Mouse (Mus musculus) intestine, postnatal 0 days (tissue): Measurements from ENCODE around the gene Magi1. TPM values are rescaled to one million over a fixed set of nuclear protein-coding genes. Genes with fewer than 3 reads are reported as not detected.

Experiments
- ATAC-seq: fragments of 200-750 bp; cut with Nextera tagmentation; 2 replicates; pipeline ENCODE4 v1.8.0; 2017; ENCODE audit warnings: mild to moderate bottlenecking, moderate TSS enrichment, moderate library complexity
- H3K27ac ChIP-seq: fragments of 300-500 bp; sonication (generic); 2 replicates; pipeline ENCODE4 v1.5.1; 2014; ENCODE audit warnings: mild to moderate bottlenecking, low read depth, low read length, moderate library complexity
- H3K27me3 ChIP-seq: fragments of 300-500 bp; sonication (generic); replicated peaks from 2 replicates; pipeline ENCODE4 v1.6.1; 2014; ENCODE audit warnings: low read length, mixed read lengths; ENCODE audit not compliant: control insufficient read depth, insufficient read depth
- H3K36me3 ChIP-seq: fragments of 300-500 bp; sonication (generic); 2 replicates; pipeline ENCODE4 v1.6.1; 2014; ENCODE audit warnings: mild to moderate bottlenecking, moderate library complexity; ENCODE audit not compliant: control insufficient read depth, insufficient read depth
- H3K4me1 ChIP-seq: fragments of 300-500 bp; sonication (generic); replicated peaks from 2 replicates; pipeline ENCODE4 v1.6.1; 2014; ENCODE audit warnings: antibody characterized with exemption, low read length, mixed read lengths; ENCODE audit not compliant: control insufficient read depth, insufficient read depth
- H3K4me2 ChIP-seq: fragments of 300-500 bp; sonication (generic); replicated peaks from 2 replicates; pipeline ENCODE4 v1.6.1; 2014; ENCODE audit warnings: low read depth, mild to moderate bottlenecking, moderate library complexity
- H3K4me3 ChIP-seq: fragments of 300-500 bp; sonication (generic); 2 replicates; pipeline ENCODE4 v1.5.1; 2014; ENCODE audit warnings: low read depth, low read length
- H3K9ac ChIP-seq: fragments of 300-500 bp; sonication (generic); 2 replicates; pipeline ENCODE4 v1.6.1; 2014; ENCODE audit warnings: mild to moderate bottlenecking, low read depth, low read length
- H3K9me3 ChIP-seq: fragments of 300-500 bp; sonication (generic); 2 replicates; pipeline ENCODE4 v1.6.1; 2016; ENCODE audit warnings: mixed run types; ENCODE audit not compliant: control insufficient read depth
- CTCF ChIP-seq: sonication (generic); IDR thresholded peaks from 2 replicates; pipeline ENCODE4 v1.5.1; 2016; ENCODE audit warnings: low read depth, mild to moderate bottlenecking, control low read depth, antibody characterized with exemption, moderate library complexity
- WGBS: fragments of 180-500 bp; shearing (Covaris S2); extraction: QIAGEN DNeasy Blood & Tissue Kit; methylation state at CpG from one replicate; pipeline ENCODE4 v1.1.7; 2014; 5-methylcytosine and 5-hydroxymethylcytosine counted together
- polyA plus RNA-seq: library from polyadenylated mRNA; unstranded; fragments of >200 nt; fragmentation: Nextera tagmentation; extraction: Ambion mirVana; gene quantifications from 2 replicates; pipeline ENCODE4 v1.2.1, GENCODE M21; 2015

The Magi1 gene
- polyA plus RNA-seq, 1 experiment from 2014 or later, result 4.2 TPM

DNA sequence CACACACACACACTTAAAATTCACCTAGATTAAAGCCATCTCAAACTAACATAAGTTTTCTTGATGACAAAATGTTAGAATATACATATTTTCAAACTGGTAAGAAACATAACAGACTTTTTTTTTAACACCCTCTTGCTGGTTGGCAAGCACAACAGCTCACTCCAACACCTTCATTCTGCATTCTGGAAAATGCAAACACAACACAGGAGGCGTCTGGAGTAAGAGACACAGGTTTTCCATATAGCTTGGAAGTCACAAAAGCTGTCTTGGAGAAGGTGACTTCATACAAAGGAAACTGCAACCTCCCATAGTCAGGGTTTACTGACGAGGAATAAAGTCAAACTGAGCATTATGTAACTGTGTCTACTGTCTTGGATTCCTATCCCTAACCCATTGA, 381.5 kb downstream of the Magi1 start:
- Histone ChIP-seq H3K9ac (no peak overlapping the region), H3K36me3 (no peaks in the 10 kb centered on the region), H3K4me3 (no peak overlapping the region), H3K27ac (no peak overlapping the region), H3K27me3 (no peaks in the 10 kb centered on the region), H3K9me3 (no peaks in the 10 kb centered on the region), H3K4me1 (no peaks in the 10 kb centered on the region), H3K4me2 (no peak overlapping the region)
- TF ChIP-seq CTCF, result no peak
- no peak for ATAC-seq
- 81% methylated on average over 2 of the region's 2 CpGs for WGBS

DNA sequence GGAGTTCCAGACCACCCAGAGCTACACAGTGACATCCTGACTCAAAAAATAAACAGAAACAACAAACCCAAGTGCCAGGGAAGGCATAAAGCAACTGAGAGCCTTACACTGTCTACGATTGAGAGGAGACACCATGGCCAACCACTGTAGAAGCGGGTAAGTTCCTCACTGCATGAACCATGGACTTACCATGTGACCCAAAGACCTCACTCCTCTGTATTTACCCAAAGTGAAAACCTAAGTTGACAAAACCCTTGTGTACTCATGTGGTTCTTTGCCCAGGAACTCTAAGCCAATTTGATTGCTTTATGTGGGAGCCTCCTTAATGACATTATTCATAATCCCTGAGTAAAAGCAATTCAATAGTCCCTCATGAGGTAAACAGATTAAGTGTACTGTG, 382.3 kb downstream of the Magi1 start:
- Histone ChIP-seq H3K9me3 (no peaks in the 10 kb centered on the region), H3K36me3 (no peaks in the 10 kb centered on the region), H3K4me3 (no peak overlapping the region), H3K9ac (no peak overlapping the region), H3K27ac (no peak overlapping the region), H3K4me1 (no peaks in the 10 kb centered on the region), H3K4me2 (no peak overlapping the region), H3K27me3 (no peaks in the 10 kb centered on the region)
- no peak for TF ChIP-seq CTCF
- WGBS, result 91% methylated on average over 2 of the region's 2 CpGs
- no peak for ATAC-seq

DNA sequence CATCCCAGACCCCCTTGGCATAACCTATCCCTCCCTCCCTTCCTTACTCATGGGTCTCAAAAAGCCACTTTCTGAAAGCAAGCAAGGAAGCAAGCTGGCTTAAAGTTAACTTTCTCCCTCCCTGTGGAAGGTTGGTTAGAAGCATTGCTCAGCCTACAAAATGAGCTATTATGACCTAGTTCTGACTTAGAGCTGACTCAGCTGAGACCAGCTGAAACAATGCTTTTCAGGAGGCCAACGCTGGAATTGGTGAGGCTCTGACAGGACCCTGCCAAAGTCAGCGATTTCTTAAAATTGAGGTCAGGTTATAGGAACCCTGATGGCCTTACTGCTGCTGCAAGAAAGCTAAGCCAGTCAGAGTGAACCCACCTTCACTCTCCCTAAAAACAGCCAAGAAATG, 386.2 kb downstream of the Magi1 start:
- no peak overlapping the region for H3K4me3 ChIP-seq
- H3K27ac ChIP-seq, result no peak overlapping the region
- no peaks in the 10 kb centered on the region for H3K27me3 ChIP-seq
- no peaks in the 10 kb centered on the region for H3K4me1 ChIP-seq
- ATAC-seq, result no peak
- no peak for TF ChIP-seq CTCF
- H3K9me3 ChIP-seq, result no peaks in the 10 kb centered on the region
- H3K4me2 ChIP-seq, result no peak overlapping the region
- WGBS, result 74% methylated on average over 2 of the region's 2 CpGs
- no peaks in the 10 kb centered on the region for H3K36me3 ChIP-seq
- H3K9ac ChIP-seq, result no peak overlapping the region

DNA sequence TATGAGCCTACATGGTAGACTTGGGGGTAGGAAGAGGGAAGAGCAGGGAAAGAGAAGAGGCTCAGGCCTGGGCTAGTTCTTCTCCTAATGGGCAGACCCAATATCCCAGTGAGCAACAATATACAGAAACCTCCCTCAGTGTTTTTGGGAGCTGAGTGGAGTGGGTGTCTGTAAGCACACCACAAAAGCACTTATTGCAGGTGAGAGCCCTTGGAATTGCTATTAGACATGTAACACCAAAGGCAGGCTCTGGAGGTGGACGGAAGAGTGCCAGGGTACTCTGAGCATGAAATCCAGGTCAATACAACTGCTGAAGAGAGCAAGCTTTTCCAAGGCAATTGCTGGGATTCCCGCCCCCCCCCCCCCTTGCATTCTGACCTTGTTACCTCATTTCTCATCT, 388.0 kb downstream of the Magi1 start:
- no peak overlapping the region for H3K4me2 ChIP-seq
- H3K36me3 ChIP-seq, result no peaks in the 10 kb centered on the region
- H3K4me3 ChIP-seq, result no peak overlapping the region
- H3K9me3 ChIP-seq, result no peaks in the 10 kb centered on the region
- TF ChIP-seq CTCF, result no peak
- H3K4me1 ChIP-seq, result no peaks in the 10 kb centered on the region
- no peak overlapping the region for H3K9ac ChIP-seq
- no peak overlapping the region for H3K27ac ChIP-seq
- H3K27me3 ChIP-seq, result no peaks in the 10 kb centered on the region
- WGBS, result 100% methylated on average over 2 of the region's 2 CpGs
- ATAC-seq, result no peak

DNA sequence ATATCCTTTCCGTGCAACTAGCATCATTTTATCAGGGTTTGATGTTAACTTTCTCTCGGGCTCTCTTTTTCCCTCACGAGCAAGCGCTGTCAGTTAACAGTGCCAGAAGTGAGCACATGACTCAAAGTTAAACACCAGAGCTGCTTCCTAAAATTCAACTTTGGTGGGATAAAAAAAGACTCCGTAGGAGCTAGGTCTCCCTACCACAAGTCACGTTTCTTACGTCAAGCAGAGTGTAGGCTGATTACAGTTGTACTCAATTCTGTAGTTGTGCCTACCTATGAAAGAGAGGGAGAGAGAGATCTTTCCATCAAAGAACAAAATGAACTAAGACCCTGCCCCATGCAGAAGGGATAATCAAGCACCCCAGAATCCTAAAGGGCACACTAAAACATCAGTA, 389.8 kb downstream of the Magi1 start:
- 64% methylated on average over 7 of the region's 7 CpGs for WGBS
- no peak for TF ChIP-seq CTCF
- H3K4me3 ChIP-seq, result no peak overlapping the region
- H3K27me3 ChIP-seq, result no peaks in the 10 kb centered on the region
- no peaks in the 10 kb centered on the region for H3K9me3 ChIP-seq
- H3K27ac ChIP-seq, result no peak overlapping the region
- H3K36me3 ChIP-seq, result no peaks in the 10 kb centered on the region
- no peak overlapping the region for H3K9ac ChIP-seq
- H3K4me1 ChIP-seq, result no peaks in the 10 kb centered on the region
- ATAC-seq, result no peak
- no peak overlapping the region for H3K4me2 ChIP-seq

DNA sequence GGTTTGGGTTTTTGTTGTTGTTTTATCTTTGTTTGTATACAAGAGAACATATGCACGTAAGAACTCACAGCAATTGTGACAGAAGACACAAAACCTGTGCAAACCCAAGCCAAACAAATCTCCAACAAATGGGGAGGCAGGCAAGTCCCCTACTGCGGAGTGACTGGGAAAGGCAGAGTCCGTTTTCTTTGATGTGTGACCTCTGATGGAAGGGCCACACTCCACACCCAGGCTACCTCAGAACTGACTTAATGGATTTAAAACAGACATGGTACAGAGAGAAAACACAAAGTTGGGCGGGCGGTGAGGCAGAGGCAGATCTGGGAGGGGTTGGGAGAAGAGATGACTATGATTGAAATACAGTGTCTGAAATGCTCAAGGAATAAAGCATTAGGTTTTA, 390.8 kb downstream of the Magi1 start:
- WGBS, result 61% methylated on average over 5 of the region's 5 CpGs
- Histone ChIP-seq H3K9ac (no peak overlapping the region), H3K4me2 (no peak overlapping the region), H3K9me3 (no peaks in the 10 kb centered on the region), H3K36me3 (no peaks in the 10 kb centered on the region), H3K4me3 (no peak overlapping the region), H3K27ac (no peak overlapping the region), H3K27me3 (no peaks in the 10 kb centered on the region), H3K4me1 (no peaks in the 10 kb centered on the region)
- TF ChIP-seq CTCF, result no peak
- ATAC-seq, result no peak

DNA sequence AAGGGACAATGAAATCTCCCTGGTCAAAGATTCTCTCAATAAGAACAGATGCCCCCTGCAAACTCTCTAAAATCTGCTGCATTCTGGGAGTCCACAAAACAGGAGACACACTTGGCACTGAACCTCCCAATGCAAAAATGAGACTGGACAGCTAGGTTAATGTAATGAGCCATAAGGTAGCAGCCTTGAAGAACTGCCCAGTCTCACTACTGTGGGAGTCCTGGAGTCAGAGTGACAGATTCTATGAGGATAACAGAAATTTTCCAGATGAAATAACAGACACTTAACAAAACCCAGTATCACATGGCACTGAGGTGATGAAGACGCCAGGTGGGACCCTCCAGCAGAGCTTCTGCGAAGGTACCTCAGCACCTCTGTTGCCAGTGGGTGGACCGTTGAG, 393.7 kb downstream of the Magi1 start:
- no peaks in the 10 kb centered on the region for H3K4me1 ChIP-seq
- no peak overlapping the region for H3K4me2 ChIP-seq
- H3K27ac ChIP-seq, result no peak overlapping the region
- no peaks in the 10 kb centered on the region for H3K27me3 ChIP-seq
- no peaks in the 10 kb centered on the region for H3K36me3 ChIP-seq
- H3K9me3 ChIP-seq, result no peaks in the 10 kb centered on the region
- ATAC-seq, result no peak
- TF ChIP-seq CTCF, result no peak
- WGBS, result 95% methylated on average over 3 of the region's 3 CpGs
- H3K4me3 ChIP-seq, result no peak overlapping the region
- no peak overlapping the region for H3K9ac ChIP-seq
